Mouse (Mus musculus) heart, adult 2 months (tissue): ENCODE data around the gene Cd81. TPM values are rescaled to one million over a fixed set of nuclear protein-coding genes. Genes with fewer than 3 reads are reported as not detected.

Source experiments
- DNase-seq, 2 experiments: peaks; one replicate each; pipeline ENCODE4 v3.0.0; 2021
- H3K27ac ChIP-seq: fragments of 200-600 bp; 2 replicates; pipeline ENCODE4 v1.8.1; 2022
- H3K27me3 ChIP-seq: fragments of 200-500 bp; 2 replicates; pipeline ENCODE4 v1.6.1; 2012; ENCODE audit warnings: mild to moderate bottlenecking, low read length, inconsistent platforms, mixed read lengths; ENCODE audit not compliant: control insufficient read depth, insufficient read depth
- H3K36me3 ChIP-seq: fragments of 200-500 bp; 2 replicates; pipeline ENCODE4 v1.6.1; 2012; ENCODE audit warnings: low read length, inconsistent platforms; ENCODE audit not compliant: control insufficient read depth, insufficient read depth
- H3K4me1 ChIP-seq: fragments of 200-500 bp; 2 replicates; pipeline ENCODE4 v1.6.1; 2011; ENCODE audit warnings: low read length; ENCODE audit not compliant: control insufficient read depth, insufficient read depth
- H3K4me3 ChIP-seq: fragments of 200-600 bp; 2 replicates; pipeline ENCODE4 v1.8.1; 2022
- H3K79me2 ChIP-seq: fragments of 200-500 bp; replicated peaks from 2 replicates; pipeline ENCODE4 v1.6.1; 2012; ENCODE audit warnings: mild to moderate bottlenecking, inconsistent platforms, low read length, moderate library complexity, mixed read lengths; ENCODE audit not compliant: control insufficient read depth, insufficient read depth
- H3K9ac ChIP-seq: fragments of 200-500 bp; 2 replicates; pipeline ENCODE4 v1.6.1; 2012; ENCODE audit warnings: low read depth, mild to moderate bottlenecking, control low read depth, inconsistent platforms, low read length, mixed read lengths
- CTCF ChIP-seq: fragments of 200-600 bp; IDR thresholded peaks from 2 replicates; pipeline ENCODE4 v1.8.1; 2022; ENCODE audit warnings: antibody characterized with exemption, mild to moderate bottlenecking, moderate library complexity
- EP300 ChIP-seq: fragments of 200-500 bp; IDR thresholded peaks from 2 replicates; pipeline ENCODE4 v1.6.1; 2011; ENCODE audit warnings: low read depth, low read length, control low read depth; ENCODE audit not compliant: insufficient read depth
- POLR2A ChIP-seq: fragments of 200-500 bp; IDR thresholded peaks from 2 replicates; pipeline ENCODE4 v1.6.1; 2011; ENCODE audit warnings: mild to moderate bottlenecking, low read depth, low read length, control low read depth; ENCODE audit not compliant: insufficient read depth
- WGBS: fragments of 180-500 bp; shearing (Covaris S2); methylation state at CpG from one replicate; pipeline ENCODE4 v1.1.7; 2018; 5-methylcytosine and 5-hydroxymethylcytosine counted together
- intact Hi-C: fragments of 180-260 bp; cut with DNase I; formaldehyde crosslinking; loops from one replicate; pipeline ENCODE4 v1.15.1; 2025
- polyA plus RNA-seq: library from polyadenylated mRNA; depleted of rRNA; stranded (reverse); fragments of >200 nt; gene quantifications from 2 replicates; pipeline ENCODE4 v1.2.3, GENCODE M21; 2012
- total RNA-seq, 2 experiments: library from RNA; stranded (reverse); gene quantifications; 2 replicates each; pipeline ENCODE4 v1.2.3; 2021

The Cd81 gene
- total and polyA plus RNA-seq, 3 experiments: 424 to 641 (median 434) TPM

- 41% methylated on average over 3 of the region's 3 CpGs for WGBS
- intact Hi-C loops: loop anchor here (1.0 to 2.0 kb wide), 3 partner anchors 8 to 34 kb away; no protein-coding TSS in a partner anchor
- H3K4me1 ChIP-seq: peaks cover 24% of the 10 kb centered on the region
- H3K9ac ChIP-seq: no peak overlapping the region
- TF ChIP-seq EP300: no peak
- no peak for TF ChIP-seq POLR2A
- no peak for TF ChIP-seq CTCF
- H3K79me2 ChIP-seq: no peaks in the 10 kb centered on the region
- H3K36me3 ChIP-seq: no peaks in the 10 kb centered on the region
- H3K4me3 ChIP-seq: no peak overlapping the region
- no peak for DNase-seq
- peak overlapping the region; percentile 90 for H3K27ac ChIP-seq
- no peaks in the 10 kb centered on the region for H3K27me3 ChIP-seq
These were observed 9.6 kb upstream of the Cd81 start for GRCm38 (mm10) chr7:143042897-143043300.

GRCm38 (mm10) chr7:143044049-143044825 is 8.3 kb upstream of the Cd81 start:
- 79% methylated on average over 2 of the region's 2 CpGs for WGBS
- H3K79me2 ChIP-seq: no peaks in the 10 kb centered on the region
- no peaks in the 10 kb centered on the region for H3K27me3 ChIP-seq
- no peaks in the 10 kb centered on the region for H3K36me3 ChIP-seq
- H3K9ac ChIP-seq: no peak overlapping the region
- intact Hi-C loops: no loop called here
- H3K4me1 ChIP-seq: peaks cover 24% of the 10 kb centered on the region
- no peak overlapping the region for H3K27ac ChIP-seq
- DNase-seq: no peak
- no peak overlapping the region for H3K4me3 ChIP-seq
- TF ChIP-seq CTCF (no peak), EP300 (no peak), POLR2A (no peak)

DNA sequence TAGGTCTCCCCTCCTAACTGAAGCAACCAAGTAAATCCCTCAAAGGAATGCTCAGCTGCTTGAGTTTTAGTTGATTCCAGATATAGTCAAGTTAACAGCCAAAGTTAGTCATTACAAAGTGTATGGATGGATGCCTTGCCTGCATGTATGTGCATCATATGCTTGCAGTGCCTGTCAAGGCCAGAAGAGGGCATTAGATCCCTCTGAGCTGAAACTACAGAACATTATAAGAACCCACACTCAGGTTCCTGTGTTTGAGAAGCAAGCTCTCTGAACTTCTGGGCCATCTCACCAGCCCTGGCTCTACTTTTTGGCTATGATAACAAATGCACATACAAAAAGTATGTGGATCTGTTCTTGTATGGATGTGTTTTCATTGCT is 7.7 kb upstream of the Cd81 start:
- Histone ChIP-seq H3K4me1 (peaks cover 26% of the 10 kb centered on the region), H3K27me3 (no peaks in the 10 kb centered on the region), H3K27ac (no peak overlapping the region), H3K79me2 (no peaks in the 10 kb centered on the region), H3K36me3 (no peaks in the 10 kb centered on the region), H3K4me3 (no peak overlapping the region), H3K9ac (no peak overlapping the region)
- no peak for DNase-seq
- TF ChIP-seq EP300 (no peak), POLR2A (no peak), CTCF (peak; percentile 41)
- intact Hi-C loops: no loop called here

DNA sequence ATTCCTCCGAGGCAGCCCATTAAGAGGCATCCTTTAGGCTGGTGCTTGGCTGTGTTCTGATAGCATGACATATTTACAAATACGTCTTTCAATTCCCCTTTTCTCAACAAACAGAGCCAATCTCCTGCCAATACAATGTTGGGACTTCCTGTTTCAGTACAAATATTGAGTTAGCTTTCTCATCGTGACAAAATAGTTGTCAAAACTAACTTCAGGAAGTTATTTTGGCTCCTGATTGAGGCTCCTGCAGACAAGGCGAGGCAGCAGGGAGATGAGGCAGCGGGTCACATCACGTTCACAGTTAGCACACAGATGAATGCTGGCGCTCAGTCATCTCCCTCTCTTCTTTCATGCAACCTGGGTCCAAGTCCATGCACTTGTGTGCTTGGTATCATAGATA is 6.2 kb upstream of the Cd81 start:
- intact Hi-C loops: no loop called here
- Histone ChIP-seq H3K27ac (no peak overlapping the region), H3K36me3 (no peaks in the 10 kb centered on the region; the same call in 1 of the 2 replicates), H3K27me3 (no peaks in the 10 kb centered on the region), H3K79me2 (no peaks in the 10 kb centered on the region), H3K9ac (no peak overlapping the region), H3K4me1 (peaks cover 22% of the 10 kb centered on the region), H3K4me3 (no peak overlapping the region)
- TF ChIP-seq EP300: no peak
- DNase-seq: no peak
- 45% methylated on average over 7 of the region's 7 CpGs for WGBS

DNA sequence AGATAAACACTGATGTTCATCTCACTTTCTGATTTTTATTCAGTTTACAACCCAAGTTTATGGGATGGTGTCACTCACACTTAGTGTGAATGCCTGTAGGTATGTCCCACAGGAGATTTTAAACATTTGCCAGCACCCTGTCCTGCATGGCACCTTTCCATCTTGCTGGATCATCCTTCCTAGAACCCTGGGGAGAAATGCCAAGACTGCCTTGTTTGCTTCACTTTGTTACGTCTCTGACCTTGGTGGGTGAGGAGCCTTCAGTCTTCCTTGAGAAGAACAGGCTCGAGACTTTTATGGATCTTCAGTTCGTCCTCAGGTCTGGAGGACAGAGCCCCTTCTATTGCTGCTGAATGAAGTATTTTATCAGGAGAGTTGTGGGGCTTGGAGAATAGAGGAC is 3.2 kb upstream of the Cd81 start:
- no peak for TF ChIP-seq EP300
- TF ChIP-seq POLR2A: no peak
- TF ChIP-seq CTCF: no peak
- intact Hi-C loops: no loop called here

More for the DNA sequence above, 3.2 kb upstream of the Cd81 start:
- Histone ChIP-seq H3K4me3 (no peak overlapping the region), H3K36me3 (no peaks in the 10 kb centered on the region; the same call in 1 of the 2 replicates), H3K4me1 (peaks cover 11% of the 10 kb centered on the region), H3K27me3 (no peaks in the 10 kb centered on the region), H3K27ac (peak overlapping the region; percentile 59), H3K9ac (no peak overlapping the region), H3K79me2 (peaks cover 2% of the 10 kb centered on the region; the same call in 1 of the 2 replicates)
- no peak for DNase-seq
- WGBS: 65% methylated on average over 3 of the region's 3 CpGs
